In genomic region chr6:37457990-37458655, GRCm38 (mm10) we compare ENCODE assay signal across 13 mouse cellular contexts. TPM values are rescaled to one million over a fixed set of nuclear protein-coding genes. Genes with fewer than 3 reads are reported as not detected.
A peak's percentile ranks its signal among the peaks of the same experiment; 100 is the strongest.
DNase-seq lines count a peak whose midpoint lies in the region; ATAC-seq and TF ChIP-seq lines count a peak whose summit lies in the region.
"Had no signal": no experiment of that assay in that cellular context is flagged by ENCODE, and none has a peak within 500 bp of the region (broad histone marks: within the 10 kb centered on the region; RNA-seq: fewer than 3 reads in every experiment).

No protein-coding gene starts in this region.

- no peak overlapping the region for H3K4me3 ChIP-seq in intestine, postnatal 0 days (ENCODE audit: low read depth, low read length)
- no peak overlapping the region for H3K4me3 ChIP-seq in intestine, embryonic 16.5 days (ENCODE audit: low read length)
- H3K4me3 ChIP-seq in stomach, postnatal 0 days (ENCODE audit: low read depth, low read length): no peak overlapping the region
- H3K4me3 ChIP-seq: hindbrain, embryonic 15.5 days; myocyte had no signal

- H3K27me3 ChIP-seq in intestine, postnatal 0 days (replicated peaks; ENCODE audit: control insufficient read depth, insufficient read depth, low read length): no peaks in the 10 kb centered on the region
- no peaks in the 10 kb centered on the region for H3K27me3 ChIP-seq in intestine, embryonic 16.5 days (replicated peaks; ENCODE audit: control insufficient read depth, insufficient read depth, low read length)
- no peaks in the 10 kb centered on the region for H3K27me3 ChIP-seq in stomach, postnatal 0 days (ENCODE audit: control insufficient read depth, insufficient read depth, low read length)
- H3K27me3 ChIP-seq: hindbrain, embryonic 15.5 days had no signal

- TF ChIP-seq CTCF in intestine, postnatal 0 days (IDR thresholded peaks at IDR 0.05; ENCODE audit: low read depth): peak; percentile 59
- peak; percentile 70 for TF ChIP-seq CTCF in stomach, postnatal 0 days (IDR thresholded peaks at IDR 0.05; ENCODE audit: low read depth)

- no peak for ATAC-seq in intestine, postnatal 0 days
- ATAC-seq in intestine, embryonic 16.5 days: no peak
- ATAC-seq in stomach, postnatal 0 days (ENCODE audit: low FRiP score, low TSS enrichment): no peak

- H3K9me3 ChIP-seq in intestine, postnatal 0 days (ENCODE audit: control insufficient read depth): no peaks in the 10 kb centered on the region
- no peaks in the 10 kb centered on the region for H3K9me3 ChIP-seq in intestine, embryonic 16.5 days (ENCODE audit: control insufficient read depth, low read length)
- H3K9me3 ChIP-seq in stomach, postnatal 0 days (ENCODE audit: control insufficient read depth, low read length): no peaks in the 10 kb centered on the region
- H3K9me3 ChIP-seq: hindbrain, embryonic 15.5 days had no signal

- no peak overlapping the region for H3K27ac ChIP-seq in intestine, postnatal 0 days (ENCODE audit: low read depth, low read length)
- no peak overlapping the region for H3K27ac ChIP-seq in intestine, embryonic 16.5 days (ENCODE audit: low read length)
- H3K27ac ChIP-seq in stomach, postnatal 0 days (replicated peaks): peak overlapping the region; percentile 49; the same call in 1 of the 2 replicates
- H3K27ac ChIP-seq: hindbrain, embryonic 15.5 days; macrophage had no signal

- whole genome bisulfite sequencing in intestine, postnatal 0 days: 52% methylated on average over 10 of the region's 10 CpGs
- 45% methylated on average over 10 of the region's 10 CpGs for WGBS in intestine, embryonic 16.5 days
- 29% methylated on average over 10 of the region's 10 CpGs for WGBS in stomach, postnatal 0 days

- no peak overlapping the region for H3K9ac ChIP-seq in intestine, postnatal 0 days (ENCODE audit: low read depth, low read length)
- no peak overlapping the region for H3K9ac ChIP-seq in intestine, embryonic 16.5 days (ENCODE audit: low read depth, low read length)
- H3K9ac ChIP-seq in stomach, postnatal 0 days (ENCODE audit: low read length): no peak overlapping the region
- H3K9ac ChIP-seq: hindbrain, embryonic 15.5 days had no signal

- no peaks in the 10 kb centered on the region for H3K4me1 ChIP-seq in intestine, postnatal 0 days (replicated peaks; ENCODE audit: control insufficient read depth, insufficient read depth, low read length)
- no peaks in the 10 kb centered on the region for H3K4me1 ChIP-seq in intestine, embryonic 16.5 days (ENCODE audit: control insufficient read depth, insufficient read depth, low read length)
- H3K4me1 ChIP-seq in stomach, postnatal 0 days (replicated peaks; ENCODE audit: control insufficient read depth, insufficient read depth): no peaks in the 10 kb centered on the region
- H3K4me1 ChIP-seq: hindbrain, embryonic 15.5 days had no signal

- H3K36me3 ChIP-seq in intestine, postnatal 0 days (ENCODE audit: control insufficient read depth, insufficient read depth): no peaks in the 10 kb centered on the region
- H3K36me3 ChIP-seq in intestine, embryonic 16.5 days (ENCODE audit: control insufficient read depth, insufficient read depth, low read length): no peaks in the 10 kb centered on the region
- H3K36me3 ChIP-seq in stomach, postnatal 0 days (ENCODE audit: control insufficient read depth, insufficient read depth, low read length): no peaks in the 10 kb centered on the region
- H3K36me3 ChIP-seq: hindbrain, embryonic 15.5 days had no signal

- no peak overlapping the region for H3K4me2 ChIP-seq in intestine, postnatal 0 days (replicated peaks; ENCODE audit: low read depth)
- H3K4me2 ChIP-seq in intestine, embryonic 16.5 days (ENCODE audit: low read depth, low read length): no peak overlapping the region
- H3K4me2 ChIP-seq in stomach, postnatal 0 days (replicated peaks; ENCODE audit: low read depth): no peak overlapping the region
- H3K4me2 ChIP-seq: heart, embryonic 11.5 days; hindbrain, embryonic 15.5 days had no signal

- peak; percentile 27 for DNase-seq in retina, embryonic 14.5 days (ENCODE audit: low spot score)
- DNase-seq in retina, postnatal 1 day: no peak
- peak; percentile 57 for DNase-seq in brain, adult 2 months (ENCODE audit: low read depth, low spot score)
- DNase-seq in stomach, postnatal 0 days (ENCODE audit: low spot score): no peak
- no peak for DNase-seq in spleen, adult 18-20 months
- DNase-seq: kidney, postnatal 36 days; thymus, postnatal 4 days had no signal

- no peak for TF ChIP-seq EP300 in stomach, postnatal 0 days (optimal IDR thresholded peaks at IDR 0.05)

RNA-seq across cellular contexts. Expression of gene Creb3l2, which starts 16.2 kb away (rescaled TPM):
- 9.9 and 10.0 TPM in 2 replicates for polyA plus RNA-seq in intestine, postnatal 0 days (2015; fragmentation: Nextera tagmentation; extraction: Ambion mirVana)
- 13.4 and 13.9 TPM in 2 replicates for polyA plus RNA-seq in intestine, embryonic 16.5 days (2015; fragmentation: Nextera tagmentation; extraction: Ambion mirVana)
- 8.3 and 8.5 TPM in 2 replicates for polyA plus RNA-seq in stomach, postnatal 0 days (2015; fragmentation: Nextera tagmentation; extraction: Ambion mirVana)

Comparison
In these comparisons a context has a peak if more than half of its experiments do, and no peak if none do; other contexts are left out.
1. DNase-seq: peak in retina, embryonic 14.5 days (single experiment) and brain, adult 2 months (single experiment); none in retina, postnatal 1 day (single experiment), stomach, postnatal 0 days (single experiment) and spleen, adult 18-20 months (0 of 2).